Mouse (Mus musculus) frontal cortex, postnatal 36 days (tissue): Measurements from ENCODE around the gene Mob3c.
A peak's percentile ranks its signal among the peaks of the same experiment; 100 is the strongest.

Source experiments
- DNase-seq, 2 experiments: peaks; one replicate each; pipeline ENCODE4 v3.0.0; 2022; ENCODE audit warnings: low spot score in 2 of 2

The Mob3c gene

GRCm38 (mm10) chr4:115827888-115828571 lies at the start of gene Mob3c:
TSS of gene Mob3c (plus strand) at chr4:115828092.
- DNase-seq: peak; percentile 45 to 60

GRCm38 (mm10) chr4:115780269-115780668 lies 47.6 kb upstream of the Mob3c start:
- DNase-seq: peak; percentile 30 to 52

- DNase-seq: no peak
These were observed 47.0 kb upstream of the Mob3c start, which contains the start of gene Tex38 for GRCm38 (mm10) chr4:115780918-115781317. TSS of gene Tex38 (minus strand) at chr4:115781018.

GRCm38 (mm10) chr4:115782026-115782805 lies 45.7 kb upstream of the Mob3c start:
- no peak for DNase-seq

- DNase-seq: peak; percentile 80 to 81
These were observed 43.0 kb upstream of the Mob3c start, which contains the start of gene Atpaf1 for GRCm38 (mm10) chr4:115784769-115785510. TSS of gene Atpaf1 (plus strand) at chr4:115784812.

DNA sequence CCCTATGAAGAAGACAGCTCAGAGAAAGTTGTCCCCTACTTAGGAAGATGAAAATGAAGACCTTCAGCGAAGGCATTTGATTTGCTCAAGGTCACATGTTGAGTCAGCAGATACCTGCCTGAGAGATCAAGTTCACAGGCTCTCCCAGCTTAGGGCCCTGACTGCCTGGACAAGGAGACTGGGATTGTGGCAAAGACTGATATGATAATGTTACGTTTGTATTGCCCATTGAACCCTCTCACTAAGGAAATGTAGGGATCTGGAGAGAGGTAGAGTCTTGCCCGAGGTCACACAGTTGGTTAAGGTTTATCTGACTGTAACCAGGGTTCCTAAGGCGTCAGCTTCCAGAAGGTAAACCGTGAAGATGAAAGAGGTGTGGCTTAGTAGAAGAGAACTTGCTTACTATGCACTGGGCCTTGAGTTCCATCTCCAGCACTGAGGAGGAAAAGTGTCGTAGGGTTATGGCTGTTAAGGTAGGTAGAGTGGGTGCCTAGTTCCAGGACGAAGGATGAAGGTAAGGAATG lies 42.3 kb upstream of the Mob3c start:
- no peak for DNase-seq

GRCm38 (mm10) chr4:115790864-115791263 lies 37.0 kb upstream of the Mob3c start:
- peak in 1 of 2 experiments; percentile 32 for DNase-seq

DNA sequence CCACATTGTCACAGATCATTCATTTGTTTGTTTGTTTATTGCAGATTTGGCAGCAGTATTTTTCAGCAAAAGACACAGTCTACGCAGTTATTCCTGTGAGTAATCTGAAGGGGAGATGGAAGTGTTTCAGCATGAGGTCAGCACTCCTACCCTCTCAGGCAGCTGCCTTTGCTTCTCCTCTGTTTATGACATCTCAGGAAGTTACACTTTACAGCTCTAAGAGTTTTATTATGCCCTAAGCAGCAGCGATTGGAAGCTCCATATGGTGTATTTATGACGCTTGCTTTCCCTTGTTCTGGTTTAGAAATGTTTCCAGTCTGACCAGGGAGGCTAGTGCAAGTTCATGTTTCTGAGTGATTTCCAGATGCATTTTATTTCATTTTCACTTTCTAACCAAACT lies 32.5 kb upstream of the Mob3c start:
- DNase-seq: no peak

DNA sequence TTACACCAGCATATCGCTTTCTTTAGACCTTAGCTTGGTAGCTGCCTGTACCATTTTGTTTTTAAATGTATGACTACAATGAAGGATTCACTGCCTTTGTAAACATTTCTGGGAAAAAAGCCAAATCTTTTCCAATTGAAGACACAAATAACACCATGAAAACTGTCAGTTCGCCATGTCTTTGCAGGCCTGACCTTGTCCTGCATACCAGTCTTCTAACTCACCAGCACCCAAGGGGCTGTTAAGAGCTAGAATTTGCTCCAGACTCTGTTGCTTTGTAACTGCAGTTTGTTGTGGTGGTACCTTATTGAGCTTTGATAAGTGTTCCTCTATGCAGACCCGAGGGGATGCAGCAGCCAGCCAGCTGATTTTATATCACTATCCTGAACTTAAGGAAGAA lies 27.9 kb upstream of the Mob3c start:
- no peak for DNase-seq

GRCm38 (mm10) chr4:115812326-115812725 lies 15.6 kb upstream of the Mob3c start:
- DNase-seq: no peak

- no peak for DNase-seq
These were observed 12.3 kb upstream of the Mob3c start for GRCm38 (mm10) chr4:115815606-115816005.

- DNase-seq: no peak
These were observed 7.7 kb upstream of the Mob3c start for GRCm38 (mm10) chr4:115820199-115820598.

- no peak for DNase-seq
These were observed 6.9 kb upstream of the Mob3c start for GRCm38 (mm10) chr4:115820944-115821343.

GRCm38 (mm10) chr4:115821431-115821830 lies 6.5 kb upstream of the Mob3c start:
- DNase-seq: no peak

- no peak for DNase-seq
These were observed 6.0 kb upstream of the Mob3c start for GRCm38 (mm10) chr4:115821928-115822327.

DNA sequence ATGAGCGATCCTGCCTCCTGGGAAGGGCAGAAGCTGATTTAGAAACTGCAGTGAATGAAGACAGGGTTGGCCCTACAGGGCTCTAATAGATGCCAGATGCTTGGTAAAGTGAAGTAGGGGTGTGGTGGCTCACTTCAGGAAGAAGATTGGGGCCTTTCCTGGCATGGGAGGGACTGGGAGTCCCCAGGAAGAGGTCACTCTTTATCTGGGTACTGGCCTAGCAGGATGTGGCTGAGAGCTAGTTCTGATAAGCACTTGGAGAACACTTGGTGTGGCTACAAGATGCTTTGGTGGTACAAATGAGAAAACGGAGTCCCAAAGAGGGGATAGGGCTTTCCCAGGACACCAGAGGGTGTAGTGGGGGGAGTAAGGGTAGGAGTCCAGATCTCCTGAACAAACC lies 3.7 kb upstream of the Mob3c start:
- no peak for DNase-seq

GRCm38 (mm10) chr4:115825271-115825670 lies 2.6 kb upstream of the Mob3c start:
- no peak for DNase-seq

- no peak for DNase-seq
These were observed 826 bp upstream of the Mob3c start for GRCm38 (mm10) chr4:115827066-115827465.

- DNase-seq: no peak
These were observed 381 bp upstream of the Mob3c start for GRCm38 (mm10) chr4:115827535-115827887.

- DNase-seq: no peak
These were observed 645 bp downstream of the Mob3c start for GRCm38 (mm10) chr4:115828572-115828902.

DNA sequence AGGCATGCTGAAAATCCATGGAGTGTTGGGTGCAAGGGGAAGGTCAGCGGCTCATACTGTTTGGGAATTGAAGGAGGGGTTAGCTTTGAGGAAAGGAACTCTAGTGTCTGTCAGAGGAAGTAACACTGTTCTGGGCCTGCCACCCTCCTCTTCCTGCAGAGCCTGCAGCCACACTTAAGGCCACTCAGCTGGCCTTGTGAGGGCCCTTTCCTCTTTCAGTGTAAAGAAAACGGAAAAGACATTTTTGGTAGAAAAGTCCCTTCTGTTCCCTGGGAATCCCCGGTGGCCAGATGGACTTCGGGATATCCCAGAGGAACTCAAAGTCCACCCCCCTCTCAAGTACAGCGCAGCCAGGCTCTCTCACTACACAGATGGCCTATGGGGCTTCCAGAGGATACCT lies 2.6 kb downstream of the Mob3c start:
- no peak for DNase-seq

GRCm38 (mm10) chr4:115831221-115831620 lies 3.3 kb downstream of the Mob3c start:
- DNase-seq: no peak
